Mouse (Mus musculus): Measurements from ENCODE around the gene Polr2i. TPM values are rescaled to one million over a fixed set of nuclear protein-coding genes. Genes with fewer than 3 reads are reported as not detected.
A peak's percentile ranks its signal among the peaks of the same experiment; 100 is the strongest.

Polr2i gene
- total RNA-seq, 4 experiments from 2014 or later, result 49.2 to 52.5 (median 49.3) TPM

- DNase-seq (ENCODE audit: low spot score in 2 of 2), result no peak
These were observed 33.8 kb downstream of the Polr2i start for GRCm38 (mm10) chr7:30265531-30265930.

GRCm38 (mm10) chr7:30265935-30266334, 34.2 kb downstream of the Polr2i start:
- no peak for DNase-seq (ENCODE audit: low spot score in 2 of 2)

- no peak for DNase-seq (ENCODE audit: low spot score in 2 of 2)
These were observed 35.0 kb downstream of the Polr2i start for GRCm38 (mm10) chr7:30266780-30267179.

GRCm38 (mm10) chr7:30269641-30270040, 37.9 kb downstream of the Polr2i start:
- DNase-seq (ENCODE audit: low spot score in 2 of 2), result no peak

GRCm38 (mm10) chr7:30274383-30274782, 42.6 kb downstream of the Polr2i start:
- DNase-seq (ENCODE audit: low spot score in 2 of 2), result no peak

- DNase-seq (ENCODE audit: low spot score in 2 of 2), result no peak
These were observed 47.2 kb downstream of the Polr2i start for GRCm38 (mm10) chr7:30278911-30279310.

GRCm38 (mm10) chr7:30279536-30279935, 47.8 kb downstream of the Polr2i start:
- no peak for DNase-seq (ENCODE audit: low spot score in 2 of 2)

GRCm38 (mm10) chr7:30279951-30280669, 48.4 kb downstream of the Polr2i start, which contains the start of the genes Thap8 and Wdr62:
Gene Thap8, plus strand, starts transcription at chr7:30280094.
Gene Wdr62, minus strand, starts transcription at chr7:30280419.
- peak; percentile 84 to 91 for DNase-seq (ENCODE audit: low spot score in 2 of 2)

- DNase-seq (ENCODE audit: low spot score in 2 of 2), result peak; percentile 88 to 91
These were observed 49.0 kb downstream of the Polr2i start for GRCm38 (mm10) chr7:30280670-30281138.

GRCm38 (mm10) chr7:30281522-30281921, 49.8 kb downstream of the Polr2i start:
- no peak for DNase-seq (ENCODE audit: low spot score in 2 of 2)

GRCm38 (mm10) chr7:30282740-30283139, 51.0 kb downstream of the Polr2i start:
- DNase-seq (ENCODE audit: low spot score in 2 of 2), result no peak

Other genes with a start within 250 kb of the Polr2i start
- 1 to 10 TPM; 3.3 to 7.7 (median 4.0) TPM for gene Zfp568, start 248.0 kb upstream of the Polr2i start, total RNA-seq (2022)
- gene Zfp14, start 180.6 kb upstream of the Polr2i start, total RNA-seq (2022), result 10 to 100 TPM in 1 of 4 experiments, 1 to 10 TPM in 3; 8.5 to 10.3 (median 9.5) TPM
- gene Zfp82, start 159.0 kb upstream of the Polr2i start, total RNA-seq (2022), result 1 to 10 TPM; 4.3 to 7.1 (median 5.1) TPM
- not detected for gene Gm26920, start 141.5 kb upstream of the Polr2i start, total RNA-seq (2022)
- 10 to 100 TPM in 1 of 4 experiments, 1 to 10 TPM in 3; 5.2 to 10.9 (median 8.0) TPM for gene Zfp566, start 141.4 kb upstream of the Polr2i start, total RNA-seq (2022)
- gene Zfp260, start 137.2 kb upstream of the Polr2i start, total RNA-seq (2022), result 10 to 100 TPM; 79.6 to 96.9 (median 89.4) TPM
- 10 to 100 TPM; 28.6 to 34.1 (median 31.2) TPM for gene Zfp382, start 110.0 kb upstream of the Polr2i start, total RNA-seq (2022)
- gene Zfp146, start 62.2 kb upstream of the Polr2i start, total RNA-seq (2022), result 10 to 100 TPM; 49.0 to 54.7 (median 50.3) TPM
- 1 to 10 TPM; 4.4 to 6.9 (median 5.1) TPM for gene Cox7a1, start 47.8 kb upstream of the Polr2i start, total RNA-seq (2022)
- 100 to 1,000 TPM; 196 to 240 (median 227) TPM for gene Capns1, start 33.1 kb upstream of the Polr2i start, total RNA-seq (2022)
- gene Tbcb, start 324 bp downstream of the Polr2i start, total RNA-seq (2022), result 100 to 1,000 TPM; 110 to 130 (median 118) TPM
- not detected for gene Ovol3, start 3.8 kb downstream of the Polr2i start, total RNA-seq (2022)
- under 1 TPM in 2 of 4 experiments, not detected in 2; 0.41 to 0.77 TPM for gene Thap8, start 48.1 kb downstream of the Polr2i start, total RNA-seq (2022)
- 1 to 10 TPM; 1.1 to 3.4 (median 2.4) TPM for gene Wdr62, start 48.5 kb downstream of the Polr2i start, total RNA-seq (2022)
- gene Clip3, start 59.8 kb downstream of the Polr2i start, total RNA-seq (2022), result 100 to 1,000 TPM; 351 to 448 (median 412) TPM
- gene Alkbh6, start 76.8 kb downstream of the Polr2i start, total RNA-seq (2022), result 10 to 100 TPM; 52.8 to 69.5 (median 65.3) TPM
- gene Syne4, start 82.9 kb downstream of the Polr2i start, total RNA-seq (2022), result 10 to 100 TPM in 3 of 4 experiments, 1 to 10 TPM in 1; 9.6 to 21.2 (median 15.0) TPM
- under 1 TPM; 0.53 to 0.82 (median 0.66) TPM for gene E130208F15Rik, start 89.8 kb downstream of the Polr2i start, total RNA-seq (2022)
- 1 to 10 TPM; 6.7 to 9.9 (median 8.4) TPM for gene Sdhaf1, start 91.9 kb downstream of the Polr2i start, total RNA-seq (2022)
- gene Lrfn3, start 130.8 kb downstream of the Polr2i start, total RNA-seq (2022), result 10 to 100 TPM; 28.2 to 31.6 (median 29.2) TPM
- 100 to 1,000 TPM in 2 of 4 experiments, 10 to 100 TPM in 2; 24.9 to 572 (median 243) TPM for gene Tyrobp, start 181.8 kb downstream of the Polr2i start, total RNA-seq (2022)
- gene Hcst, start 187.9 kb downstream of the Polr2i start, total RNA-seq (2022), result 1 to 10 TPM in 3 of 4 experiments, not detected in 1; 1.8 to 3.3 (median 2.3) TPM
- 1 to 10 TPM; 2.8 to 4.1 (median 3.2) TPM for gene Nfkbid, start 189.8 kb downstream of the Polr2i start, total RNA-seq (2022)
- 1,000 to 10,000 TPM; 1,209 to 1,263 (median 1,238) TPM for gene Aplp1, start 213.6 kb downstream of the Polr2i start, total RNA-seq (2022)
- 10 to 100 TPM in 3 of 4 experiments, 1 to 10 TPM in 1; 9.6 to 13.7 (median 11.2) TPM for gene Kirrel2, start 225.7 kb downstream of the Polr2i start, total RNA-seq (2022)
- 1 to 10 TPM; 1.5 to 1.9 (median 1.6) TPM for gene Nphs1, start 226.4 kb downstream of the Polr2i start, total RNA-seq (2022)